Mouse (Mus musculus): ENCODE measurements around the gene Ifitm1.
"Not testable (repeated sequence)": the region's sequence is repeated elsewhere in the genome, so short reads cannot be mapped to it uniquely, and the experiment has no call there.

The Ifitm1 gene

DNA sequence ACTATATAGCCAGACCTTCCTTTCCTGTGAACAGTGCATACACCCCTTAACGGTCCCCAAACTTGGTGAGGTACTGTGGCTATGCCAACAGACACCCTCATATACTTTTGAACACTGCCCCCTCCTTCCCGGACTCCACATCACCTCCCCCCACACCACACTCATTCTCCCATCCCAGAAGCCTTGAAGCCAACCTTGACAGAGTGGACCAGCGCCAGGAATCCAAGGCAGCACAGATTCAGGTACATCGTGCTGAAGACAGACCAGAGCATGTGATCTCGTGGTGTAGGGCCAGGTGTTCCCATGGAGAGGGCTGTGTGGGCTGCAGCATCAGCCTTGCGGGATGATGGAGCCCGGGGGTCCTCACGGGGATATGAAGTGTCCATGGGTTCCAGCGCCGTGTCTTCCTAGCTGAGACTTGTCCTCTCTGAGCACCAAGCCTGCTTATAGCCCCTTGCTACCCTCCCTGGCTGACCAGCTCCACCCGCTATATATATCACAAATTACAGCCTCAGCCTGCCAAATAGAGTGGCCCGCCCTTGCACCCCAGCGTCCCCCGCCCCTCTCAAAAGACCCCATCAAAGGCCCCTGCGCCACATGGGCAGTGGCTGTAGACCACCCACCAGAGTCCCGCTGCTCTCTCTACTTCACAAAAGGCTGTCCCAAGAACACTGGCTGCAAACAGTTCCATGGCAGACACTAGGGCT is 17.0 kb upstream of the Ifitm1 start, which contains the start of gene Ifitm5:
Ifitm5 (minus strand) TSS at position 468 of the 707 bp plus-strand sequence.
- in situ Hi-C loops (cut with MseI, MboI): no loop called here

GRCm38 (mm10) chr7:140951051-140951450 is 16.0 kb upstream of the Ifitm1 start:
- in situ Hi-C loops (cut with MseI, MboI): no loop called here

DNA sequence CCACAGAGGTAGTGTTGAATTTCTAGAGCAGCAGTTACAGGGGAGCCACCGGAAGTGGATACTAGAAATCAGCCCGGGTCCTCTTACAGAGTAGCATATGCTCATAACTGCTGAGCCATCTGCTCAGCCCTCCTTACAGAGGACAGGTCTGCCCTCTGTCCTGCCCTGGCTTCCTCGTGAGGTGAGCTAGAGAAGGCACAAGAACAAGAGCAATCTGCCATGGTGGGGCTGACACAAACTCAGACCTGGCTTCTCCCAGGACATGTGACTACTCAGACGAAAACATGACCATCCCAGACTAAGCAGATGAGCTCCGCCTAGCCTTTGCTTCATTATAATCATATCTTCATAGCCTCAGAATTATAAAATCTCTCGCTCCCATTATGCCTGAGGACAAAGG is 15.3 kb upstream of the Ifitm1 start:
- in situ Hi-C loops (cut with MseI, MboI): no loop called here

- in situ Hi-C loops (cut with MseI, MboI): no loop called here
These were observed 14.6 kb upstream of the Ifitm1 start for GRCm38 (mm10) chr7:140952441-140952840.

DNA sequence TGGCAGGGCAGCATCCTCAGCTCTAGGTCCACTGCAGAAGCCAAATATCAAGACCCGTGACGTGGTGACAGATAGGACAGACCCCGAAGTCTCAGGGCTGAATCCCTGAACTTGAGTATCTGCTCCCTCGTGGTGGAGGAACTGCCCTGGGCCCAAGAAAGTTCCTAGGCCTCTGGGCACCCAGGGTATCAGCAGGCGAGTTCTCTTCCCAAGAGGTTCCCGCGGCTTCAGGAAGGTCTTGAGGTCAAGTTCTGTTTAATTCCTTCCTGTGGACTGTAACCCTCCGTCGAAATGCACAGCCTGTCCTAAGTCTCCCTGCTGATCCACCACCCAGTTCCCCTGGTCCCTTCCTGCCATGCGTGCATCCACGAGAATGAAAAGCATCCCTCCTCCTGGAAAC is 13.9 kb upstream of the Ifitm1 start:
- in situ Hi-C loops (cut with MseI, MboI): no loop called here

GRCm38 (mm10) chr7:140953800-140954732 is 13.0 kb upstream of the Ifitm1 start:
- in situ Hi-C loops (cut with MseI, MboI): no loop called here

GRCm38 (mm10) chr7:140954733-140955071 is 12.3 kb upstream of the Ifitm1 start:
- in situ Hi-C loops (cut with MseI, MboI): loop anchor here (5.0 kb wide), 2 partner anchors 88 to 93 kb away; no protein-coding TSS in a partner anchor

DNA sequence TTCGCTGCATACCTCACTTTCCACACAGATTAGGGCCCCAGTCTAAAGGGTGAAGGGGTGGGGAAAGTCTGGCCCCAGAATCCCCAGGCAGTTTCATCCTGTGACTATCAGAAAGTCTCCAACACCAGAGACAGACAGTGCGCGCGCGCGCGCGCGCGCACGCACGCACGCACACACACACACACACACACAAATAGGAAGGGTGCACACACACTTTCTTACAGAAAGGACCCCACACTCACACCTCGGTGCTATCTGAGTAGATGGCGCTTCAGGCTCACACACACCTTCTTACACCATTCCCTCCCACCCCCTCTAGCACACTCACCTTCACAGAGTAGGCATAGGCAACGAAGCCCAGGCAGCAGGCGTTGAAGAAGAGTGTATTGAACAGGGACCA is 11.7 kb upstream of the Ifitm1 start:
- in situ Hi-C loops (cut with MseI, MboI): loop anchor here (5.0 kb wide), 2 partner anchors 87 to 92 kb away; no protein-coding TSS in a partner anchor

GRCm38 (mm10) chr7:140955758-140956555 is 11.1 kb upstream of the Ifitm1 start, which contains the start of the genes Gm45717 and Ifitm2:
TSS of gene Gm45717 (minus strand) at chr7:140955937.
TSS of gene Ifitm2 (minus strand) at chr7:140955987.
- in situ Hi-C loops (cut with MseI, MboI): loop anchor here (5.0 kb wide), 2 partner anchors 86 to 91 kb away; no protein-coding TSS in a partner anchor

- in situ Hi-C loops (cut with MseI, MboI): loop anchor here (5.0 kb wide), 2 partner anchors 86 to 91 kb away; no protein-coding TSS in a partner anchor
These were observed 10.5 kb upstream of the Ifitm1 start for GRCm38 (mm10) chr7:140956556-140956869.

DNA sequence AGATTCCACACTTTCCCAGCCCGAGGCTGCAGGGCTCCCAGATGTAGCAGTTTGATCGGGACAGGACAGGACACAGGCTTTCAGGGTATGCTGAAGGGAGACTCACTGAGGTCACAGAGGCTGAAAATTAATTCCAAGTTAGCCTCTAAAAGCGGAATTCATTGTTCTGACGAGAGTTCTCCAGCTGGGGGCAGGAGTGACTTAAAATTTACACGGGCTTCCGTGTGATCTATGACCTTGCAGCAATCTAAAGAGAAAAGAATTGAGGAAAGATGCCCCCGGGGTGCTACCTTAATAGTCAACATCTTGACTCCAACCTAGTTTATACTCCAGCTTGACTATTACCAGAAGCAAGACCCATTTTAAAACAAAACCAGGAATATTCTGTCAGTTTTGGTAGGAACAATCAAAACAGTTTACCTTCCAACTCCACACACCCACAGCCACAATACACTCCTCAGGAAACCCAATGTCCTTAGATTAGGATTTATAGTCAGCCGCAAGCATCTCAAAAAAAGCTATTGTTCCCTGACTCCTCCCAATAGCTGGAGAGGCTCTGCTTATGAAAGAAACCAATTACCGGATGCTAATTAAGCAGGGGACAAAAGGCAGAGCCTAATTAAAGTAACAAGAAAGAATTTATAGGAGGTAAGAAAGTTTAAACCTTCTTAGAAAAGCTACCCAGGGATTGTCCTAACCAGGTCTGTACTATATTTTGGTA is 7.7 kb upstream of the Ifitm1 start:
- in situ Hi-C loops (cut with MseI, MboI): loop anchor here (5.0 kb wide), 2 partner anchors 83 to 88 kb away; no protein-coding TSS in a partner anchor

DNA sequence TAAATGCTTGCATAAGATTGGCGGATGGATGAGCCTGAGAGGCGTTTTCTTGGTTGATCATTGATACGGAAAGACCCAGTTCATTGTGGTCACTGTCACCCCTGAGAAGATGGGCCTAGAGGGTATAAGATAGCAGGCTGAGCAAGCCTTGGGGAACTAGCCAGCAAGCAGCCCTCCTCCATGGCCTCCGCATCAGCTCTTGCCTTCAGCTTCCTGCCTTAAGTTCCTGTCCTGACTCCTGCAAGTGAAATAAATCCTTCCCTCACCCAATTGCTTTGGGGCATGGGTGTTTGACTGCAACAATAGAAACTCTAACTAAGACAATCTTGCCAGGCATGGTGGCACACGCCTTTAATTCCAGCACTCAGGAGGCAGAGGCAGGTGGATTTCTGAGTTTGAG is 7.0 kb upstream of the Ifitm1 start:
- in situ Hi-C loops (cut with MseI, MboI): no loop called here

DNA sequence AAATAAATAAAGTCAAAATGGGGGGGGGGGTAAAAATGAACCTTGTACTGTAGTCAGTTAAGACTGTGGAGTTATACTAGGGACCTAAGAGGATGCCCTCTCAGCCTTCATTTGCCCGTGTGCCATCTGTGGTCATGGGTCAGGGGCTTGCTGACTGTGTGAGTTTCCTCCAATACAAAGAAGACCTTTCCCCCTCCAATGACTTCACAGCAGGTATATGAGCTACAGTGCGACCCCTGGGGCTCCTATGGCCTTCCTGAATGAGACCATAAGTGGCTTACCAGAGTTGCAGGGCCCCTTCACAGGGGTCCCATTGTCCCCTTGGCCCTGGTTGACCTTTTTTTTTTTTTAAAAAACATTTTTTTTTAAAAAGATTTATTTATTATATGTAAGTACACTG is 5.6 kb upstream of the Ifitm1 start:
- in situ Hi-C loops (cut with MseI, MboI): no loop called here

DNA sequence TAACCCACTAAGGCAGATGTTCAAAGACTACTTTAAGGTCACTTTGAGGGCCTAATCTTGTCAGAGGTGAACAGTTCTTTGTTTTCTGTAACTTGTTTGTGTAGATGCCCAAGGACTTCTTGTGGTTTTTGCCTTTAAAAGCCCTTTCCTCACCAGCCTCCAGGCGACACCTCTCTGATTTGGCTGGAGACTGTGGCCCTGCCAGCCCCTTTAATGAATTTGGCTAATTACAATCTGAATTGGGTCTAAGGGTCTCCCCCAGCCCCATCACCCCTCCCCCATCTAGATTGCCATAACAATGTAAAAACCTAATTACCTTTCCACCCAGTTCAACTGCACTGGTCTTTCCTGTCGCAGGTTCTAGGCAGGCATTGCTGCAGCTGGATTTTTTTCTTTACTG is 4.3 kb upstream of the Ifitm1 start:
- in situ Hi-C loops (cut with MseI, MboI): no loop called here

- in situ Hi-C loops (cut with MseI, MboI): no loop called here
These were observed 1.0 kb downstream of the Ifitm1 start for GRCm38 (mm10) chr7:140967862-140968591.

GRCm38 (mm10) chr7:140968710-140969109 is 1.7 kb downstream of the Ifitm1 start:
- in situ Hi-C loops (cut with MseI, MboI): not testable (repeated sequence)

DNA sequence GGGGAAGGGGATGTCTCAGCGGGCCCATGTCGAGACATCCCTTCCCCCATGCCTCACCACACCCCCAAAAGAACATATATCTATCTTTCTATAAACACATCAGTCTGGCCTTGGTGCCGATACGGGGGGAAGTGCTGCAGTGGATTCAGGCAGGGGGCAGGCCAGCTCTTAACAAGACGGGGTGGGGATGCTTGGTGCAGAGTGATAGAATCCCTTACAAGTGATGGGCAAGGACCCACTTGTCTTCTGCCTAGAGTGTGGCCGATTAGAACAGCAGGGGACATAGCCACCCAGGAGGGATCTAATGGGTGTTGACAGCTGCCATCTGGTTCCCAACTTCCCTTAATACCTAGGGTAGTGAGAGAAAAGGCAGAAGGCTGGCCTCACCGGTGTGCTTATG is 3.9 kb downstream of the Ifitm1 start:
- in situ Hi-C loops (cut with MseI, MboI): no loop called here

DNA sequence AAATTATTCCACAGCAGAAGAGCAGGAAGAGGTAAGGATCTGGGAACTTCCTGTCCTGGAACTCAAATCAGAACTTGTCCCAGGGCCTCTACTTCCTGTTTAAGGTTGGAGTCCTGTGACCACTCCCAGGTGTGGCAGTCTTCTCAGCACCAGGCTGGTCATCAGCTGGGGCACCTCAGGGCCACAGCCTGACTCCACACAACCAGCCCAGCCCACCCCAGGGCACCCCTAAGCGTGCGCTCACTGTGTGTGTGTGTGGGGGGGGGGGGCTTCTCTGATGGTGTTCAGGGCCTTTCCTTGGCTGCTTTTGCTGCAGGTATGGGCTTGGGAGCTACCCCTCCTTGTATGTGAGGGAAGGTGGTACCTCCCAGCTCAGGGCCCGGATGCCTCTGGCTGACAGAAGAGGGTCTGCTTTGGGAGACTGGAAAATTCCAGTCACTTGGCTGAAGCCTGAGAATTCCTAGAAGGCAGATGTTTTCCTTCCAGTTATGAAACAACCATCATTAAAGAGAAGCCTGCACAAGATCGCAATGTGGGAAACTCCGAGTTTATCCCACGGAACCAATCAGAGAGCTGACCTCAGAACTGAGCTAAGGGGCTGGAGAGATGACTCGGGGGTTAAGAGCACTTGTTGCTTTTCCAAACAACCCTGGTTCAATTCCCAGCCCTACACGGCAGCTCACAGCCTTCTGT is 4.6 kb downstream of the Ifitm1 start:
- in situ Hi-C loops (cut with MseI, MboI): no loop called here

DNA sequence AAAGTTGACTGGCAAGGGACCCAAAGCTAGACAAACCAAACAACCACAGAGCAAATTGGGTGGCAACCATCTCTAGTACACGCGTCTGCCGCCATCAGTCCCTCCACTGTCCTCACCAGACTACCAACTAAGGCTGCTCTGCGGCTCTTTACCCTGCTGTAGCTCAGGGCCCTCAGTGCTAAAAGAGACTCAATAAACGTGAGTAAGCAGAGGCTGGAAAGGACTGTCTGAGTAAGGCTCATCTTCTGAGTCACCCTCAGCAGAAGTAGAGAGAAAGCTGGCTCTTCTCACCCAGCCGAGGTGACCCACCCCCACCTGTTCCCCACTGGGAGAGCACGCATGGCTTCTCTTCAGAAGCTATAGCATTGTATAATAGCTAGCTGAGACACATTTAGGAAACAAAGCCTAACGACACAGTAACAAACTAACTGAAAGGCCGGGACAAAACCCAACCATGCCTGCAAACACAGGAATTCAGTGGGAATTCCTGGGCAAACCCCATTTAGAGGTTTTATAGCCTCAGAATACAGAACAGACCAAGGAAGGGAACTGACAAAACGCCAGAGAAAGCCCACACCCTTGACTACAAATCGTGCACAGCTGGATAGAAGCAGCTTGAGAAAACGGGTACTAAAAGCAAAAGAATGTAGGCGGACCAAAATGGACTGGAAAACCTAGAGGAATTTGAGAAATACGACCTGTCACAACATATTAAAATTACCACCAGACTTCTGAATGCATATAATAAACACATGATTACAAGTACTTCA is 6.6 kb downstream of the Ifitm1 start:
- in situ Hi-C loops (cut with MseI, MboI): no loop called here
